Mouse (Mus musculus): ENCODE data around the gene Gm37240.

DNA sequence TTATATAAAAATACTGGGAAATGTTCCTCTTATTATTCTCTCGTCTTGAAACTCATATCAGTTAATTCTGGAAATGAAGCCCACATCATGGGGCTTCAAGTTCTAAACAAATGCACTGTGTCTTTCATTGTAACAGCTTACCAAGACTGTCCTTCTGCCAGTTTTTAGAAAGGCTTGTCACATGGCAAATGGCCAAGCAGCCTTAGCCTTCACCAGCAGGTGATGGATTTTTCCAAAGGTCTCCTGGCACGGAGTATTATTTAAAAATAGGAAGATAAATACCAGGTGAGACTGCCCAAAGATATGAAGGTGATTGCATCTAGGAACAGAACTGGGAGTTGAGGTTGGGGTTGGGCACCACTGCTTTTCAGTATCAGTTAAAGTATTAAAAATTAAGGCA, 304.6 kb downstream of the Gm37240 start:
- no peak for TF ChIP-seq CTCF (IDR thresholded peaks at IDR 0.05; ENCODE audit: borderline replicate concordance, extremely low read depth, insufficient read depth, insufficient read length)
- TF ChIP-seq POLR2A (IDR thresholded peaks at IDR 0.05; ENCODE audit: borderline replicate concordance, extremely low read depth, insufficient read depth, insufficient read length, poor library complexity, severe bottlenecking) = no peak
